Mouse (Mus musculus) effector memory CD4-positive, alpha-beta T cell, adult 5 months (primary cell): Measurements from ENCODE around the gene Mblac1. TPM values are rescaled to one million over a fixed set of nuclear protein-coding genes. Genes with fewer than 3 reads are reported as not detected.

Experiments
- polyA plus RNA-seq: library from polyadenylated mRNA; unstranded; fragments of 100-300 nt; shearing (Covaris generic); gene quantifications from one replicate; pipeline ENCODE4 v1.2.1, GENCODE M21; 2017

Mblac1 gene
- not detected for polyA plus RNA-seq

GRCm38 (mm10) chr5:138193771-138194727 lies at the start of gene Mblac1:
TSS of gene Mblac1 (plus strand) at chr5:138194314.

GRCm38 (mm10) chr5:138155443-138155976 lies 38.6 kb upstream of the Mblac1 start, which contains the start of gene Zfp113:
TSS of gene Zfp113 (minus strand) at chr5:138155744.

GRCm38 (mm10) chr5:138160842-138161665 lies 33.1 kb upstream of the Mblac1 start, which contains the start of gene Cops6:
TSS of gene Cops6 (plus strand) at chr5:138161071.

GRCm38 (mm10) chr5:138171695-138172491 lies 22.2 kb upstream of the Mblac1 start, which contains the start of the genes Ap4m1 and Mcm7:
TSS of gene Ap4m1 (plus strand) at chr5:138172002.
TSS of gene Mcm7 (minus strand) at chr5:138172422.

DNA sequence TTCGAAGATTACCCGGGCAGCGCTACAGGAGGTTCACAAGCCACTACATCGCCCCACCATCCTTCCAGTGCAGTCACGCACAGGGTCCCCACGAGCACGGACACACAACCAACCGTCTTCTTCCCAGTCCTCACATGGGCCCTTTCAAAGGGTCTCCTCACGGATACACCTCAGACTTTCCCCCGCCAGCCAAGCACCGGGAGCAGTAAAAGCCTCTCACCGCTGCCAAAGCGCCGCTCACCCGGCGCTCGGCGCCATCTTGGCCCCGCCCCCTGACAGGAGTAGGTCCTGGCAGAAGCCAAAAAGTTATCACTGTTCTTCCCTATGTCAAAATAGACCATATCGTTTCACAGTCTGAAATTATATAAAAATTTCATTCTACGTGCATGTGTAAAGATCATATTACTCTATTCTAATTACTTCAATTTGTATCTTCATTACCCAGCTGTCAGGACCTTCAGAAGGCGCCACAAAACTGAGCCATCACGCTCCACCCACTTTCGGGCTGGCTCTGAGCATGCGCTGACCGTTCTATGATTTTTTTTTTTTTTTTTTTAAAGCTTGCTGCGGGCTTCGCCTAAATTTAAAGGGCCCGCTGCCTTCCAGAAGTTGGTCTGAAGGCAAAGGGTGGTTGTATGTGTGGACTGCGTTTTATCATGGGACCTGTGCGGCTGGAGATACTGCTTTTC lies 7.0 kb upstream of the Mblac1 start, which contains the start of the genes Taf6 and Cnpy4:
TSS of gene Taf6 (minus strand) at position 502 of the 689 bp plus-strand sequence.
TSS of gene Cnpy4 (plus strand) at position 536 of the 689 bp plus-strand sequence.

GRCm38 (mm10) chr5:138225700-138226099 lies 31.6 kb downstream of the Mblac1 start, which contains the start of gene Nxpe5:
TSS of gene Nxpe5 (plus strand) at chr5:138225898.

Other genes with a start within 250 kb of the Mblac1 start
- gene Gjc3, start 231.2 kb upstream of the Mblac1 start, polyA plus RNA-seq = 0.09 TPM
- gene Azgp1, start 212.8 kb upstream of the Mblac1 start, polyA plus RNA-seq = not detected
- gene Smok3a, start 173.1 kb upstream of the Mblac1 start, polyA plus RNA-seq = 0.34 TPM
- gene Smok3b, start 172.9 kb upstream of the Mblac1 start, polyA plus RNA-seq = not detected
- not detected for gene Smok3c, start 141.1 kb upstream of the Mblac1 start, polyA plus RNA-seq
- gene Zkscan1, start 109.2 kb upstream of the Mblac1 start, polyA plus RNA-seq = 14.8 TPM
- 25.6 TPM for gene Zscan21, start 77.4 kb upstream of the Mblac1 start, polyA plus RNA-seq
- 6.5 TPM for gene Zfp113, start 38.6 kb upstream of the Mblac1 start, polyA plus RNA-seq
- 120 TPM for gene Cops6, start 33.2 kb upstream of the Mblac1 start, polyA plus RNA-seq
- gene Ap4m1, start 22.3 kb upstream of the Mblac1 start, polyA plus RNA-seq = 7.1 TPM
- gene Mcm7, start 21.9 kb upstream of the Mblac1 start, polyA plus RNA-seq = 54.5 TPM
- gene Taf6, start 6.9 kb upstream of the Mblac1 start, polyA plus RNA-seq = 30.8 TPM
- 13.4 TPM for gene Cnpy4, start 6.8 kb upstream of the Mblac1 start, polyA plus RNA-seq
- not detected for gene Nxpe5, start 31.6 kb downstream of the Mblac1 start, polyA plus RNA-seq
- 32.6 TPM for gene Lamtor4, start 61.2 kb downstream of the Mblac1 start, polyA plus RNA-seq
- 20.1 TPM for gene BC037034, start 69.7 kb downstream of the Mblac1 start, polyA plus RNA-seq
- not detected for gene Gal3st4, start 78.5 kb downstream of the Mblac1 start, polyA plus RNA-seq
- gene Gm43720, start 85.6 kb downstream of the Mblac1 start, polyA plus RNA-seq = not detected
- gene Gpc2, start 85.7 kb downstream of the Mblac1 start, polyA plus RNA-seq = 2.1 TPM
- gene Stag3, start 85.9 kb downstream of the Mblac1 start, polyA plus RNA-seq = 0.75 TPM
- 2.5 TPM for gene Pvrig, start 147.6 kb downstream of the Mblac1 start, polyA plus RNA-seq
- gene Zfp157, start 247.2 kb downstream of the Mblac1 start, polyA plus RNA-seq = 7.1 TPM